Mouse (Mus musculus) olfactory bulb, adult 2 months (tissue): ENCODE measurements at regions not wholly inside any gene's neighbourhood (a gene's known extent, or its start where the extent isn't known, plus 50 kb on each side); places are given as distances from the start of the nearest gene placed in this dataset.

ENCODE experiments used
- H3K27ac ChIP-seq: fragments of 200-500 bp; 2 replicates; pipeline ENCODE4 v1.5.1; 2012; ENCODE audit warnings: low read depth, low read length; ENCODE audit not compliant: insufficient read depth
- H3K4me1 ChIP-seq: fragments of 200-500 bp; 2 replicates; pipeline ENCODE4 v1.6.1; 2012; ENCODE audit warnings: low read length; ENCODE audit not compliant: control insufficient read depth, insufficient read depth
- H3K4me3 ChIP-seq: fragments of 200-500 bp; 2 replicates; pipeline ENCODE4 v1.5.1; 2012; ENCODE audit warnings: mild to moderate bottlenecking, low read depth, low read length, moderate library complexity; ENCODE audit not compliant: insufficient read depth
- CTCF ChIP-seq: fragments of 200-500 bp; IDR thresholded peaks from 2 replicates; pipeline ENCODE4 v1.5.1; 2012; ENCODE audit warnings: low read depth, mild to moderate bottlenecking, low read length, moderate library complexity; ENCODE audit not compliant: insufficient read depth
- POLR2A ChIP-seq: fragments of 200-500 bp; IDR thresholded peaks from 2 replicates; pipeline ENCODE4 v1.6.1; 2012; ENCODE audit warnings: mild to moderate bottlenecking, low read depth, low read length, moderate library complexity; ENCODE audit not compliant: insufficient read depth
- WGBS: fragments of 180-500 bp; shearing (Covaris S2); methylation state at CpG from one replicate; pipeline ENCODE4 v1.1.7; 2018; 5-methylcytosine and 5-hydroxymethylcytosine counted together

DNA sequence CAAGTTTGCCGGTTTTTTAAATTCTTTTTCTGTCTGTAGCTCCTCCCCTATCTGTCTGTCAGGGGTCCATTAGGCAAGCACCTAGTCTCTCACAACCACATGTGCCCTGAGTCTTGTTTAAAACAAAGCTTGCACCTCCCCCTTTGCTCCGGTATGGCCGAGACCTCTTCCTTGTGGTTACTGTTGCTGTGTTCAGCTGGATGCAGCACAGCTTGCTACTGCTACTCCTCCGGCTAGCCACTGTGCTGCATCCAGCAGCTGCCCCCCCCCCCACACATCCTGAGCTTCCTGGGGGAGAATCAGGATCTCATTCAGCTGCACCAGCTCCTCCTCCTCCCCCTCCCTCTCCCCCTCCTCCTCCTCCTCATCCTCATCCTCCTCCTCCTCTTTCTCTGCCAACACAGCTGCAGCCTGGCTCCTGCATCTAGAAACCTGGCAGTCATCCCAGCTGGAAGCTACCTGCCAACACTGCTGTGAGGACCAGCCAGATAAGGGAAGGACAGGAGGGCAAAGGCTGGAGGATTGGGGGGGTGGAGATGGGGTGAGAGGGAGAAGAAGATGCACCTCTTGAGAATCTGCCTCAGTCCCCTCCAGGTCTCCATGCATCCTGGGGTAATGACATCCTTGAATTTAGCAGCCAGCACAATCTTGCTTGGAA is 114.8 kb upstream of the Tmem260 start:
- TF ChIP-seq POLR2A = no peak
- no peak for TF ChIP-seq CTCF
- H3K27ac ChIP-seq = peak overlapping the region; percentile 77
- H3K4me3 ChIP-seq = no peak overlapping the region; the same call in 1 of the 2 replicates
- H3K4me1 ChIP-seq = peaks cover 17% of the 10 kb centered on the region
- 0% methylated on average over 4 of the region's 4 CpGs for WGBS

DNA sequence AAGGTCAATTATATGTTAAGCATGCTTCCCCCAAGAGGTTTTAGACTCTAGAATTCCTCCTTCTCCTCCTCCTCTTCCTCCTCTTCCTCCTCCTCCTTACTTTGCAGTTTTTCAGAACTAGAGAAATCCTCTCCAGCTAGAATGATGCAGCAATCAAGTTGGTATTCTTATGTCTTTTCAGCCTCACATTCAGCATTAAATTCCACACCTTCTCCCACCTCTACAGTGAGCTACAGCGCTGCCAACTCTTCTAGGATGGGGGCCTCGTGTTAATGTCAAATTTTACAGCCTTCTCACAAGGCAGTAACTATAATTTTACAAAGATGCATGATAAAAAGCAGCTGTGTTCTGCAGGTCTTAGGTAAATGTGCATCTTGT is 114.3 kb upstream of the Tmem260 start:
- peak overlapping the region; percentile 77 for H3K27ac ChIP-seq
- WGBS = 36% methylated on average over 2 of the region's 2 CpGs
- no peak overlapping the region for H3K4me3 ChIP-seq
- TF ChIP-seq CTCF (no peak), POLR2A (no peak)
- H3K4me1 ChIP-seq = peaks cover 17% of the 10 kb centered on the region

- Histone ChIP-seq H3K4me1 (peaks cover 17% of the 10 kb centered on the region), H3K27ac (peak overlapping the region; percentile 77), H3K4me3 (no peak overlapping the region)
- no peak for TF ChIP-seq CTCF
- TF ChIP-seq POLR2A = no peak
- WGBS = 74% methylated on average over 2 of the region's 2 CpGs
Observed at GRCm38 (mm10) chr14:48332193-48332592, 113.7 kb upstream of the Tmem260 start.

GRCm38 (mm10) chr14:48332660-48333059 is 113.3 kb upstream of the Tmem260 start:
- no peak for TF ChIP-seq CTCF
- no peak for TF ChIP-seq POLR2A
- H3K4me3 ChIP-seq = no peak overlapping the region
- H3K4me1 ChIP-seq = peaks cover 17% of the 10 kb centered on the region
- no peak overlapping the region for H3K27ac ChIP-seq
- WGBS = 36% methylated on average over 4 of the region's 4 CpGs

- no peak overlapping the region for H3K27ac ChIP-seq
- no peak overlapping the region for H3K4me3 ChIP-seq
- H3K4me1 ChIP-seq = peaks cover 17% of the 10 kb centered on the region
- TF ChIP-seq POLR2A (no peak), CTCF (no peak)
- WGBS = 50% methylated on average over 8 of the region's 8 CpGs
Observed at GRCm38 (mm10) chr14:48334106-48334809, 111.7 kb upstream of the Tmem260 start.

- WGBS = 84% methylated on average over 4 of the region's 4 CpGs
- no peak overlapping the region for H3K27ac ChIP-seq
- H3K4me3 ChIP-seq = no peak overlapping the region
- TF ChIP-seq POLR2A (no peak), CTCF (no peak)
- H3K4me1 ChIP-seq = no peaks in the 10 kb centered on the region
Observed at GRCm38 (mm10) chr14:48339434-48339833, 106.5 kb upstream of the Tmem260 start.

DNA sequence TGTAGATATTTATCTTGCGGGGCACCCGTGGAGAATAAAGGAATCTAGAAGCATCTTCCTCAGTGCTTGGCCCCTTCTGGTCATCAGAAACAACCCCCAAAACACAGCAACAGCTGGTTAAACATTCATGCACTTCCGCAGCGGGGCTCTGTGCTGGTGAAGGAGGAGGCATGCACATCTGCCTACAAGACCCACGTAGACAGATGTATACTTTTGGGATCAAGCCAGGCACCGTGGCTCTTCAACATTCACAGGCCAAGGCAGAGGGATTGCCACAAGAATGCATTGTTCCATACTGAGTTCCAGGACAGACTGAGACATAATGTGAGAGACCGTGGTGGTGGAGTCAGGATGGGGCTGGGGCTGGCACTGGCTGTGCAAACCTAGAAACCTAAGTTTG is 103.0 kb upstream of the Tmem260 start:
- Histone ChIP-seq H3K4me3 (no peak overlapping the region), H3K4me1 (peaks cover 2% of the 10 kb centered on the region; the same call in 1 of the 2 replicates), H3K27ac (no peak overlapping the region)
- 70% methylated on average over 7 of the region's 7 CpGs for WGBS
- no peak for TF ChIP-seq CTCF
- TF ChIP-seq POLR2A = no peak

DNA sequence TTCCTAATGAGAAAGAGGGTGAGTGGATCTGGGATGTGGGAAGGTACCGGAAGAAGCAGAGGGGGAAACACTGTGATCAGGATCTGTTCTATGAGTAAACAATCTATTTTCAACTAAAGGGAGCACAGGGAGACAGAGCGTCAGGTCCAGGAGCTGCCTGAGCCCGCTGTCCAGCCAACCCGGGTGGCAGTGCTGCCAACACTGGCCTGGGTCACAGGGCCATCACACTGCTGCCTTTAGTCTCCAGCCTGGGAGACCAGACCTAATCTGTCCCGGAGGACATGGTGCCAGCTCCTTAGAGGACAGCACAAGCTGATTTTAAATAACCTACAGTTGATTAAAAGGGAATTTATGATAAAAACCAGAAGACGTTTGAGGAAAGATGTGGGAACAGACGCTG is 100.0 kb upstream of the Tmem260 start:
- Histone ChIP-seq H3K27ac (no peak overlapping the region), H3K4me3 (no peak overlapping the region), H3K4me1 (peaks cover 6% of the 10 kb centered on the region)
- 77% methylated on average over 7 of the region's 7 CpGs for WGBS
- no peak for TF ChIP-seq CTCF
- no peak for TF ChIP-seq POLR2A

GRCm38 (mm10) chr14:48349392-48350044 is 96.4 kb upstream of the Tmem260 start:
- WGBS = 17% methylated on average over 9 of the region's 9 CpGs
- Histone ChIP-seq H3K4me3 (no peak overlapping the region), H3K27ac (no peak overlapping the region), H3K4me1 (peaks cover 6% of the 10 kb centered on the region)
- TF ChIP-seq POLR2A (no peak), CTCF (no peak)
